Mouse (Mus musculus): ENCODE data around the gene Plxdc2.
A peak's percentile ranks its signal among the peaks of the same experiment; 100 is the strongest.
"Not testable (repeated sequence)": the region's sequence is repeated elsewhere in the genome, so short reads cannot be mapped to it uniquely, and the experiment has no call there.

Plxdc2 gene

GRCm38 (mm10) chr2:16749302-16749909 lies 393.3 kb downstream of the Plxdc2 start:
- no peak for DNase-seq (ENCODE audit: inconsistent ontology term)

GRCm38 (mm10) chr2:16757158-16757557 lies 401.1 kb downstream of the Plxdc2 start:
- DNase-seq (ENCODE audit: inconsistent ontology term), result no peak

DNA sequence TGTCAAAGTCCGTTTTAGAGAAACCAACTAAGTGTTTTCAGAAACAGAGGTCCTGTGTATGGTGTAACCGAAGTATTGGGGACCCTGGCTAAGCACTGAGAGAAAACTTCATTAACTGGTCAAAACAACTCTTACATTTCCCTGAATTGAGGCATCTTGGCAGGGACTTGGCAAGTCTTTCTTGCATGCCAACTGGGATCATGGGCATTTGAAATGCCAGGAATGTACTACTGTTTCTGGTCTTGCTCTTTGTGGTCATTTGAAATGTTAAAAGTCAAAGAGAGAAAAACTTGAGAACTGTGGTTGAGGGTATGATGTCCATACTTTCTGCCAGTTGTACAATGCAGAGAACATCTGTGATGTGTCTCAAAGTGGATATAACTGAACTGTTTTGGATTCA lies 403.7 kb downstream of the Plxdc2 start:
- peak; percentile 75 for DNase-seq (ENCODE audit: inconsistent ontology term)

GRCm38 (mm10) chr2:16769149-16769548 lies 413.0 kb downstream of the Plxdc2 start:
- DNase-seq (ENCODE audit: inconsistent ontology term), result not testable (repeated sequence)

DNA sequence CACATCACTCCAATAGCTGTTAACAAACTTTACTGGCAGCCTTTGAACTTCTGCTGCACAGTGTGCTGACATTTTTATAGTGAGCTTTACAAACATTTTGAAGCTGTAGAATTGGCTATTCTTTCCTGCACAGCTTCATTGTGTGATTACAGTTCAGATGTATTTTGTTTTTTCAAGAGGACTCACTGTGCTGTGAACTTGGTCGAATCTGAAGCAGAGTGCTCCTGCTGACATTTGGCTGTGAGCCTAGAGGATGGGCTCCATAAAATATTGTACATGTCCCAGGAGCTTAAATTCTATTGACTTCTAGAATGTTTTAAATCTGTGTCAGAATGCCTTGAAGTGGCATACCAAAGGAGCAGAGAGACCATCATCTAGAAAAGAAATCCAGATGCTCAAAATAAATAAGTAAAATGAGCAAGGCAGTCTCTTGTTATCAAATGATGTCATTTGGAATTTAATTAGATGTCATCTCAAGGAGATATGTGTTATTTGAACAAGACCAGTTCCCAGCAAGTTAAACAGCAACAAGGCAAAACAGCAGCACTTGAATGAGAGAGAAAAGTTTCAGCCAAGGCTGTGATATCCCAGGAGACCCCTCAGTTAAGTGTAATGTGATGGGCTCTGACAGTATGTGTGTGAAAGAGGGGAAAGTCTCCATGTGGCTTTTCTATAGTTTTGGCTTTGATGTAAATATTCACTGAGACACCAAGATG lies 417.5 kb downstream of the Plxdc2 start:
- DNase-seq (ENCODE audit: inconsistent ontology term), result peak; percentile 18

GRCm38 (mm10) chr2:16774114-16774433 lies 418.0 kb downstream of the Plxdc2 start:
- DNase-seq (ENCODE audit: inconsistent ontology term), result no peak

DNA sequence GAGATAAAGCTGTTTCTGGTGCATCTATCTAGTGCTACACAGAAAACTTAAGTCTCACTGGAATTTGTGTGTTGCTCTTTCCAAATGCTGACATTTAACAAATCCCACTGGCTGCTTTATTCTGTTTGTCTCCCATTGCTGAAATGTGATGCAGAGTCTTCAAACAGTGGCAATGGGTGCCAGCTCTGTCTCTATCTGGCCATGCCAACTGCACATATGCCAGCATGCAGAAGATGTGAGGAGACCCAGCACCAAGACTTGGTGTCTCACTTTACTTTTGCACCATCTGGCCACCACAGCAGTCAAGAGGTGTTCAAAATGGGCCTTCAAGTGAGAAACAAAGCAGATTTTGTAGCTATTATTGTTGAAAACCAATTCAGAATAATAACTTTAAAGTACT lies 439.2 kb downstream of the Plxdc2 start:
- no peak for DNase-seq (ENCODE audit: inconsistent ontology term)
